Mouse (Mus musculus) left cerebral cortex, postnatal 25 days (tissue): Measurements from ENCODE around the gene Adamtsl4. TPM values are rescaled to one million over a fixed set of nuclear protein-coding genes. Genes with fewer than 3 reads are reported as not detected.

Source experiments
- DNase-seq, 2 experiments: peaks; one replicate each; pipeline ENCODE4 v3.0.0; 2022; ENCODE audit warnings: low spot score in 2 of 2, mixed read lengths in 1 of 2
- intact Hi-C: fragments of 180-260 bp; cut with DNase I; formaldehyde crosslinking; loops from one replicate; pipeline ENCODE4 v1.15.1; 2025
- total RNA-seq, 2 experiments: library from RNA; stranded (reverse); gene quantifications; 2 replicates each; pipeline ENCODE4 v1.2.3; 2021

Gene Adamtsl4
- 1 to 10 TPM; 4.1 to 4.6 TPM for total RNA-seq

GRCm38 (mm10) chr3:95687524-95688421 is at the start of gene Adamtsl4:
TSS of gene Adamtsl4 (minus strand) at chr3:95687917.
- intact Hi-C loops, result no loop called here
- DNase-seq, result peak in 1 of 2 experiments; percentile 52

- intact Hi-C loops, result no loop called here
- no peak for DNase-seq
Observed at GRCm38 (mm10) chr3:95735071-95735670, 47.5 kb upstream of the Adamtsl4 start.

DNA sequence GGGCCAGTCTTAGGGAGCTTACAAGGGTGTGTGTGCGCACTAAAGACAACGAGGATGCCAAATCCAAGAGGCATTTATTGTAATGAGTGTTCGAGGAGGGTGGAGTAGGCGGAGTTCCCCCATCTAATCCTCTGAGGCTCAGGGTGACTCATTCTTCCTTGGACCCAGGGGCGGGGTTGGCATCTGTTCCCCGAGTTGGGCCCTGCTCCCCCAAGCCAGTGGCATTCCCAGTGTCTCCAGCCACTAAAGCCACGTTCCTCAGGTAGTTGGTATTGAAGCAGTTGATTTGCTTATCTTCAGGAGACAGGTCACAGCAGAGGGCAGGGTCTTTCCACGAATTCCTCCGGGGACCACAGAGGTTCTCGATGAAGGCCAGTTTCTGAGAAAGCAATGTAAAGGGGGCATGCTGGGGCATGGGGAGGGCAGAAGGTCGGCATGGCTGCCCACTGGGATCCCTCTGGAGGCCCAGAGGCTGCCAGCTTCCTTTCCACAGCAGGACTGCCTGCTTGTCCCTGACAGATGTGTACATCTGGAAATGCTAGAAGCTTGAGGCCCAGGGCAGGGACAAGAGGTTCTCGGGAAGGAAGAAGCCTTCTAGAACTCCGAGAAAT is 46.5 kb upstream of the Adamtsl4 start:
- intact Hi-C loops, result no loop called here
- no peak for DNase-seq

DNA sequence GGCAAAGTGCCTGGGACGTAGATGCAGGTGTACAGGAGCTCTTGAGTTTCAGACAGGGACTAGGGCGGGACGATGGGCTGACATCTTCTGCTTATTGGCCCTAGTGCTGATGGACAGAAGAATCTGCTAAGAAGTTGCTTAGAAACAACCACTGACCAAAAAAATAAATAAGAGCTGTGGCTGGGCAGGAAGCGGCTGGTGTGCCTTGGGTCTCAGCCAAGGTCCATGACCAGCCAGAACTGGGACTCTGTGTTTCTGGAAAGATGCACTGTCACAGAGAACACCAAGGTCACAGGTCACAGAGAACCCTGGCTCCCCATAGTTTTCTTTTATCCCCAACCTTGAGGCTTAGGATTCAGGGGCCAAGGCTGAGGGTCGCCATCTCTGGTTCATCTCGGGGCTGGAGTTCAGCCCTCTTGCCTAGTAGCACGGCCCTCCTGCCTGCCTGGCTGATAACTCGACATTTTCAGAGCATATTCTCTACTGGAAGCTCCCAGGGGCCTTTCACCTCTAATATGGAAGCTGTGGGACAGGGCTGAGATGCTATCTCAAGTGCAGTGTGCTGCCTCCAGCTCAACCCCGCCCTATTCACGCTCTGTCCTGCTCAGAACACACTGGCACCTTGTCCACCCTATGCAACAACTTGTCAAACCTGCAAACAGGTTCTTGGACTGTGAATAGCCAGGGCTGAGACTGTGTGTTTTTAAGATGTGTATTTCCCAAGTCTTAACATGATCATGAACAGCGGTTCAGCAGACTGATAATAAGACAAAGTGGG is 45.2 kb upstream of the Adamtsl4 start:
- intact Hi-C loops, result no loop called here
- peak in 1 of 2 experiments; percentile 8 for DNase-seq

DNA sequence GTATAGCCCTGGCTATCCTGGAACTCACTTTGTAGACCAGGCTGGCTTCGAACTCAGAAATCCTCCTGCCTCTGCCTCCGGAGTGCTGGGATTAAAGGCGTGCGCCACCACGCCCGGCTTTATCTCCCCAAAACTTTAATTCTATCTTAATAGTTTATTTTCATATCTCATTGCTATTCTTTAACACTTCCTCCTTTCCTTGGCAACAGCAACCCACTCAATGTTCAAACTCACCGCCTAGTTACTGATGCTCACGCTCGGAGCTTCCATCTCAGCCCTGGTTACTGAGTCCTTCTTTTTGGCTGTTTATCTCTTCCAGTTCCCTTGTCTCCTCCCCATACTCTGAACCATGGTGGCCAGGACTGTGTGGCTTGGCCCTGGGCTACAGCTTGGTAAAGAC is 44.6 kb upstream of the Adamtsl4 start:
- intact Hi-C loops, result no loop called here
- peak in 1 of 2 experiments; percentile 54 for DNase-seq

DNA sequence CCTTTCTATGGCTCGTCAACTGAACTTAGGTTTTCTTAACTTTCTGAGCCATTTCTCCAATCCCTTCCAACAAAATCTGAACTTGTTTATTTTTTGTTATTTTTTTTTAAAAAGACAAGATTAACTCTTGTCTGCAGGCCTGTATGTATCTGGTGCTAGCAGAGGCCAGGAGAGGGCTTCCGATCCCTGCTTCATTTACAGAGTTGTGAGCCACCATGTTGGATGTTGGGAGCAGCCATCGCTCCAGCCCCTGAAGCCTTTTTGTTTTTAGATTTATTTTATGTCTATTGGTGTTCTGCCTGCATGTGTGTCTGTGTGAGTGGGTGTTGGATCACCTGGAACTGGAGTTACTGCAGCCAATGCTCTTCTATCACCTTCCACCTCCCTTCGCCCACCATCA is 44.1 kb upstream of the Adamtsl4 start:
- intact Hi-C loops, result no loop called here
- no peak for DNase-seq

DNA sequence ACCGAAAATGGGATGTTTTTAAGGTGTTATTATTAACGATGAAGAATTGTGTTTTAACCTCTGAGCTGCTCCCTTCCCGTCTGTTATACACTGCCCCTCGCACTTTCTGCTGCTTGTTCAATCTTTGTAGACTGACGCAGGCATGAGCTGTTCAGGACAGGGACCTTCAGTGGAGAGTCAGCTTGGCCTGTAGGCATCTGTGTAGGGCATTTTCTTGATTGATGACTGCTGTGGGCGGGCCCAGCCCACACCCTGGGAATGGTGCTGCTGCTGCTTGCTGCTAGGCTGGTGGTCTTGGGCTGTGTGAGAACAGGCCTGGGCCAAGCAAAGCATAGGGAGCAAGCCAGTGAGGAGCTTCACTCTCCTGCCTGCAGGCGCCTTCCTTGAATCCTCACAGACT is 42.7 kb upstream of the Adamtsl4 start:
- intact Hi-C loops, result no loop called here
- DNase-seq, result no peak

GRCm38 (mm10) chr3:95728906-95729305 is 41.2 kb upstream of the Adamtsl4 start:
- intact Hi-C loops, result no loop called here
- no peak for DNase-seq

- no peak for DNase-seq
- intact Hi-C loops, result no loop called here
Observed at GRCm38 (mm10) chr3:95726696-95727358, 39.1 kb upstream of the Adamtsl4 start.

GRCm38 (mm10) chr3:95725863-95726262 is 38.1 kb upstream of the Adamtsl4 start:
- intact Hi-C loops, result no loop called here
- DNase-seq, result no peak

DNA sequence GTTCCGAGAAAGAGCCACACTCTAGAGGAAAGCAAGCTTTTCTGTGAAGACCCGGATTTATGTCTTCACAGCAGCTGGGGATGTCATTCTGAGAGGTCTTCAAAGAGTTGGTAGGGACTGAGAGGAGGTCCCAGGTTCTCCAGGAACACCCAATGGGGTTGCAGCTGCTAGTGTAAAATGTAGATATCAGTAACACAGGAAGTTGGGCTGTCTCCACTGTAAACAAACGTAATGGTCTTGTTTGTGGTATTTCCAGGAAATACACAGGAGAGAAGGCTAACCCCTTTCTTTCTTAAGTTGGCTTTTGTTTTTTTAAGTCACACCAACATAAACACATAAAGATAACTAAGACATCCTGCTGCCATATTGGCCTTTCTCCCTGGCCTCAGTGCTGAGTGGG is 34.7 kb upstream of the Adamtsl4 start:
- DNase-seq, result no peak
- intact Hi-C loops, result no loop called here

DNA sequence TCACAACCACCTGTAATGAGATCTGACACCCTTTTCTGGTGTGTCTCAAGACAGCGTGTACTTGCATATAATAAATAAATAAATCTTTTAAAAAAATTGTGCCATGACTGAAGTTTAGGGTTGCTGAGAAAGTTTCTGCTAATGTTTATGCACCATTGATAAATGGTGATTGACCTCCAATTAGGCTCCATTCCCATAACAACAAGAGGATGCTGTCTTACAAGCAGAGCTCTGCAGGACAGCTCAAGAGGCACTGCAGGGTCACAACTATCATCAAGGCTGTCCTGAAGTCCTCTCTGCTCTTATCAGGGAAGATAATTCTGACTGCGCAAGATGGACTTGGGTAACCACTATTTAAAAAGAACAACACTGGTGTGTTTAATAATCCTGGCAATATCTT is 30.4 kb upstream of the Adamtsl4 start:
- intact Hi-C loops, result no loop called here
- no peak for DNase-seq

GRCm38 (mm10) chr3:95716075-95716474 is 28.4 kb upstream of the Adamtsl4 start:
- DNase-seq, result no peak
- intact Hi-C loops, result no loop called here

DNA sequence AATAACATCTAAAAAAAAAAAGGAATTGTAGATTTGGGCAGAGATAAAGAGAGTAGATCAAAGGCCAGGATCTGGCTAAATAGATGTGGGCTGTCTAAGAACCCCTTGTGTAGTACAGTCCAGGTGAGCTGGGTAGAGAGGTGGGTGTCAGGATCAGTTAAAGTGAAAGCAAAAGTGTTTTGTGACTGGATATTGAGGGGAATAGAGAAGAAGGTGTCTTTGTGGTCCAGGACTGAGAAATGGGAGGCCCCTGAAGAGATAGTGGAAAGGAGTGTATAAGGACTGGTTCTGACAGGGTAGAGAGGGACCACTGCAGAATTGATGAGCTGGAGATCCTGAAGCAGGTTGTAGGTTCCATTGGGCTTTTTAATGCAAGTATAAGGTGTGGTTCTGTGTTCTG is 22.2 kb upstream of the Adamtsl4 start:
- intact Hi-C loops, result no loop called here

GRCm38 (mm10) chr3:95709044-95709443 is 21.3 kb upstream of the Adamtsl4 start:
- intact Hi-C loops, result no loop called here
- DNase-seq, result no peak

More for the DNA sequence above, 22.2 kb upstream of the Adamtsl4 start:
- DNase-seq, result no peak

DNA sequence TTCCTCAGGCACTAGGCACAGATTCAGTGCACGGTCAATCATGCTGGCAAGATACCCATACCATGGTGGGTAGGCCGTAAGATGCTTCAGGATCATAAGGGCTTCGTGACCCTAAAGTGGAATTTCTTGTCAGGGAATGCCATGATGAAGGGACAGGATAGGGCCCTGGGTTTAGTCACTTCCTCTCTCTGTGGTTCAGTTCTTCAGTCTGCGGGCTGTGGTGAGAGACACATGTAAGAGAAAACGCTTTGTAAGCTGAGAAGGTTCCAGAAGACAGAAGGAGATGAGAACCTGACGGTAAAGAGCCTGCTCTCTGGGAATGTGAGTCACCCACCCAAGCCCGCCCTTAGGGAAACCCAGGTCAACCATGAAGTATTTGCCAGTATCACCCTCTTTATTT is 19.8 kb upstream of the Adamtsl4 start:
- no peak for DNase-seq
- intact Hi-C loops, result no loop called here

GRCm38 (mm10) chr3:95706273-95706672 is 18.6 kb upstream of the Adamtsl4 start:
- DNase-seq, result no peak
- intact Hi-C loops, result no loop called here

- intact Hi-C loops, result no loop called here
- DNase-seq, result no peak
Observed at GRCm38 (mm10) chr3:95704612-95705011, 16.9 kb upstream of the Adamtsl4 start.

GRCm38 (mm10) chr3:95703276-95703675 is 15.6 kb upstream of the Adamtsl4 start:
- intact Hi-C loops, result no loop called here
- DNase-seq, result no peak
